Mouse (Mus musculus) regulatory T cell (primary cell): ENCODE measurements around the gene Sdc4.

Source experiments
- in situ Hi-C: fragments of 300-600 bp; cut with MboI, MseI; formaldehyde crosslinking; loops from one replicate; pipeline ENCODE4 v1.15.1; 2025; ENCODE audit warnings: high pct_unique_total_duplicates

Sdc4 gene

DNA sequence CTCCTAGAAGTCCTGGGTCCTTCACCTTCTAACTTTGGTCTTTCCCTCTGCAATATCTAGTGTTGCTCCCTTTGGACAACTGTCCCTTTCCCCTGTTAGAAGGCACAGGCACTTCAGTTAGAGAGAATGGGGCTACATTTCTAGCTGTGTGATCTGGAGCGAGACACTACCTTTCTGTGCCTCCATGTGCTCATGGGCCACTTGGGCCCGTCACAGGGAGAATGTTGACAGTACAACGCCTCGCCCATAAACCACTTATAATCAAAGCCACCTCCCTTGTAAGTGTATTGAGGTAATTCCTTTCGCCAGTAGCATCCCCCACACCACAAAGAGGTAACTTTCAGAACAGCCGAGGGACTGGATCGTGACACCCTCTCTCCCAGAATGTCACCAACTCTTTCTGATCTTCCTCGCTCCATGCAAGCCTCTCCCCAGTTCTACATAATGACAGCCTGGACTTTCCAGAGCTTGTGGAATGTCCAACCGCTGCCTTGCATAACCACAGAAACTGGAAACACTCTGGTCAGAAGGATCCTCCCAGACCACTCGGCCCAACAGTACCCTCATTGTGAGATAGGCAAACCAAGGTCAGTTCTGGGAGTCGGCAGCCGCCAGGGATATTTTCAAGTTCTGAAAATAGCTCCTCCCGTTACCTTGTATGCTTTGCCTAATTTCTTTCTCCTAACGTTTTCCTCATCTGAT, 5.8 kb upstream of the Sdc4 start:
- in situ Hi-C loops, result loop anchor here (25.0 kb wide), 1 partner anchor 288 kb away; the partner anchor contains the start of genes Dnttip1 and Wfdc3

DNA sequence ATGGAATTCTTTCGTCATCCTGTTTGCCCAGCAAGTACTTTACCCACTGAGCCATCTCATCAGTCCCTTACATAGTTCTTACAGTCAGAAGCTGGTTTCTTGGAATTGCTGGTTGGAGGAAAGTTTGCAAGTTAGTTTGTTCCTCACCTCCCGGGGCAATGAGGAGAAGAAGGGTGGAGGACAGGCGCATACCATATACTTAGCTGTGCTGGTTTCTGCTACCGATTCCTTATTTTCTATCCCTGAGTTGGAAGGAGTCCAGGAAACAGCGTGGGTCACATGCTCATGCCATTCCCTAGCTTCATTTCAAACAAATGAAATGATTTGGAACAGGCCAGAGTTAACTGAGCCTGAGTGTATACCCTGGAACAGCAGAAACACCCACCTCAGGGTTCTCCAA, 5.2 kb upstream of the Sdc4 start:
- in situ Hi-C loops, result loop anchor here (25.0 kb wide), 1 partner anchor 288 kb away; the partner anchor contains the start of genes Dnttip1 and Wfdc3

DNA sequence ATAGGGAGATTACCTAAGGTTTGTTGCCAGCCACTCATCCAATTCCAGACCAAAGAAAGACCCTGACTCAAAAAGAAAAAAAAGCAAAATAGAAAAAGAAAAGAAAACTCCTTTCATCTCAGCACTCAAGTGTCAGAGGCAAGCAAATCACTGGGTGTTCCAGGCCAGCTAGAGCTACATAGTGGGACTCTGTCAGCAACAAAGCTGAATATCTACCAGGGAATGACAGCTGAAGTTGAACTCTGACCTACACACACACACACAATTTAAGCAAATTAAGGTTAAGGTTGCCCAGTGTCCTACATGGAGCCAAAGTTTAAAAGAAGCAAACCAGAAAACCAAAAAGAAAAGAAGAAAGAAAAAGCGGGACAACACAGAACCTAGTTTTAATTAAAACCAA, 4.5 kb upstream of the Sdc4 start:
- in situ Hi-C loops, result loop anchor here (25.0 kb wide), 1 partner anchor 289 kb away; the partner anchor contains the start of genes Dnttip1 and Wfdc3

GRCm38 (mm10) chr2:164446086-164446469, 2.4 kb upstream of the Sdc4 start:
- in situ Hi-C loops, result loop anchor here (25.0 kb wide), 1 partner anchor 291 kb away; the partner anchor contains the start of genes Dnttip1 and Wfdc3

- in situ Hi-C loops, result loop anchor here (25.0 kb wide), 1 partner anchor 292 kb away; the partner anchor contains the start of genes Dnttip1 and Wfdc3
Observed at GRCm38 (mm10) chr2:164445399-164446085, 1.9 kb upstream of the Sdc4 start.

DNA sequence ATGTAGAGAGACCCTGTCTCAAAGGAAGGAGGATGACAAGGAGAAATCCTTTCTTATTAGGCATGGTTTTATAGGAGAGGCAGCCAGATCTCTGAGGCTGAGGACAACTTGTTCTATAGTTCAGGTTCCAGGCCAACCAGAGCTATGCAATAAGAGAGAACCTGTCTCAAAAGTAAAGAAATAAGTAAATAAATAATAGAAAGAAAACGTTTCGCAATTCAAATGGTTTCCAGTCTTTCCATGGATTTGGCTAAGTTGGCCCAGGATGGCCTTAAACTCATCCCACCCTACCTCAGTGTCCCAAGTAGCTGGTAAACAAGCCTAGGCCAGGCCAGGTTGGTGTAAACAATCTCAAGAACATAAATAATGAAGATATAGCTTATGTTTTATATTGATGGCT, 1.0 kb upstream of the Sdc4 start:
- in situ Hi-C loops, result loop anchor here (25.0 kb wide), 1 partner anchor 293 kb away; the partner anchor contains the start of genes Dnttip1 and Wfdc3

GRCm38 (mm10) chr2:164443051-164443437, 643 bp downstream of the Sdc4 start:
- in situ Hi-C loops, result loop anchor here (25.0 kb wide), 1 partner anchor 294 kb away; the partner anchor contains the start of genes Dnttip1 and Wfdc3

- in situ Hi-C loops, result loop anchor here (25.0 kb wide), 1 partner anchor 295 kb away; the partner anchor contains the start of genes Dnttip1 and Wfdc3
Observed at GRCm38 (mm10) chr2:164442315-164443050, 1.2 kb downstream of the Sdc4 start.

- in situ Hi-C loops, result loop anchor here (25.0 kb wide), 1 partner anchor 296 kb away; the partner anchor contains the start of genes Dnttip1 and Wfdc3
Observed at GRCm38 (mm10) chr2:164441731-164442130, 2.0 kb downstream of the Sdc4 start.

- in situ Hi-C loops, result loop anchor here (25.0 kb wide), 1 partner anchor 296 kb away; the partner anchor contains the start of genes Dnttip1 and Wfdc3
Observed at GRCm38 (mm10) chr2:164441155-164441554, 2.5 kb downstream of the Sdc4 start.

- in situ Hi-C loops, result loop anchor here (25.0 kb wide), 1 partner anchor 297 kb away; the partner anchor contains the start of genes Dnttip1 and Wfdc3
Observed at GRCm38 (mm10) chr2:164440314-164440713, 3.4 kb downstream of the Sdc4 start.

- in situ Hi-C loops, result loop anchor here (25.0 kb wide), 1 partner anchor 298 kb away; the partner anchor contains the start of genes Dnttip1 and Wfdc3
Observed at GRCm38 (mm10) chr2:164439001-164439421, 4.7 kb downstream of the Sdc4 start.

- in situ Hi-C loops, result loop anchor here (25.0 kb wide), 1 partner anchor 299 kb away; the partner anchor contains the start of genes Dnttip1 and Wfdc3
Observed at GRCm38 (mm10) chr2:164438257-164438656, 5.4 kb downstream of the Sdc4 start.

- in situ Hi-C loops, result loop anchor here (25.0 kb wide), 1 partner anchor 300 kb away; the partner anchor contains the start of genes Dnttip1 and Wfdc3
Observed at GRCm38 (mm10) chr2:164437710-164438109, 6.0 kb downstream of the Sdc4 start.

GRCm38 (mm10) chr2:164436961-164437360, 6.7 kb downstream of the Sdc4 start:
- in situ Hi-C loops, result loop anchor here (25.0 kb wide), 1 partner anchor 300 kb away; the partner anchor contains the start of genes Dnttip1 and Wfdc3

DNA sequence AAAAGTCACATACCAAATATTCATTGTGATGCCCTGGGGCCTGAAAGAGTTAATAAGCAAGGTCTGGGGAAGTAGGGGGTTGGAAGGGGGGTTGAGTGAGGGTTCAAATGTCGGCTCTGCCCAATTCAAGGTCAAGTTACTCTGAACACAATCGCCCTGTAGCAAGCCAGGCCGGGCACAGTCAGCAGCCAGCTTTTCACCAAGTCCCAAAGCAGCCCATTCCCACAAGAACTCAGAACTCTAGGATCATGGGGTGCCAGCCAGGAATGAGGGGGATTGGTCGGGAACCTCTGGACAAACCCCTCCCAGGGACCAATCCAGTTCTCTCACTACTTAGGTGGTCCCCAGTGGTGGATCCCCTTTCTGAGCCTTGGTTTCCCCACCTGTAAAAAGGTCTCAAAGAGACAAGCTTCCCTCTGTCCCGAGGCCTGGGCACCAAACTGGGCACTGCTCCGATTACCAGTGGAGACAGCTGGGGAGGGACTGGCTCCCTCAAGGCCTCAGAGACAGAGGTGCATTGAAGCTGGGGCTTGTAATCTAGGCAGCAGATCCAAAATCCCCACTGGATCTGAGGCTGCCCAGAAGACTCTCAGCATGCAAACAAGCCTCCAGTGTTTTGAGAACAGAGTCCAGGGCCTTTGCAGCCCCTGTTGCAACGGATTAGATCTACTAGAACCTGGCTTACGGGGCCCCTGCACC, 7.3 kb downstream of the Sdc4 start:
- in situ Hi-C loops, result loop anchor here (25.0 kb wide), 1 partner anchor 301 kb away; the partner anchor contains the start of genes Dnttip1 and Wfdc3

DNA sequence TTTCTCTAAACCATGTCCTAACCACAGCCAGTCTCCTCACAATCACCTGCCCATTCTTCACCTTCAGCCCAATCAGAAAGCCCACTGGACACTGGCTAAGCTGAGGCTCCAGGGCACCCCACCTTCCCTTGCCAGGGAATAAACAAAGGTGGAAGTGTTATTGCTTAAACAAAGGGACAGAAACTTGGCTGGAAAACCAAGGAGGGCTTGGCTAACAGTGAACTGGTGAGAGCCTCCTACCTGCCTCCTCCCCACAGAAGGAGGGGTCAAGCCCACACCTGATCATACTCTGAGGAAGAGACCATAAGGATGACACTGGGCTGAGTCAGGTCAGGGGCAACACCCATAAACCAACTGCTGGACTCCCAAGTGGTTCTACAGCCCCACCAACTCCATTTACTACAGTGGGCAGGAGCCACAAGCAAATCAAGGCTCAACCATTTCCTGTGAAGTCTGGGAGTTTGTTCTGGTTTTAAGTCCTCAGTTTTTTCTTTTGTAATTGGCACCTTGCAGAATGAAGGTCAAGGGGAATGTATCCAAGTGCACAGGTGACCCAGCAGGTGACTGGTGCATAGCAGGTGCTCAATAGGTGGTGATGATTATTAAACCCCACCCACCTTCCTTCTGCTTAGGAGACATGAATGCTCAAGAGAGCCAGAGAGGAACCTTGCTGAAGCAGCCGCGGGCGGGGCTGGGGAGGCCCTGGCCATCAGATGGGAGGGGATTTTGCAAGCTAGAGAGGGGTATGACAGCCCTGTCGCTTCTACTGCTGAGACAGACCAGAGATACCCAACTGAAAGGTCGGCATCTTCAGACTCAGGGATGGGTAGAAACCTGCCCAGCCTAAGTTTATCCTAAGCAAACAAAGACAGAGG, 8.2 kb downstream of the Sdc4 start:
- in situ Hi-C loops, result loop anchor here (25.0 kb wide), 1 partner anchor 302 kb away; the partner anchor contains the start of genes Dnttip1 and Wfdc3

- in situ Hi-C loops, result loop anchor here (25.0 kb wide), 1 partner anchor 303 kb away; the partner anchor contains the start of genes Dnttip1 and Wfdc3
Observed at GRCm38 (mm10) chr2:164434681-164435080, 9.0 kb downstream of the Sdc4 start.
